Mouse (Mus musculus) heart, embryonic 15.5 days (tissue): ENCODE measurements around the gene Gm28042. TPM values are rescaled to one million over a fixed set of nuclear protein-coding genes. Genes with fewer than 3 reads are reported as not detected.

Experiments used
- ATAC-seq: fragments of 200-750 bp; cut with Nextera tagmentation; replicated peaks from 2 replicates; pipeline ENCODE4 v1.8.0; 2017; ENCODE audit warnings: low read depth, moderate TSS enrichment; ENCODE audit not compliant: insufficient number of reproducible peaks, insufficient read depth, low FRiP score
- H3K27ac ChIP-seq: fragments of 300-500 bp; sonication (generic); 2 replicates; pipeline ENCODE4 v1.5.1; 2015; ENCODE audit warnings: mild to moderate bottlenecking, inconsistent platforms
- H3K27me3 ChIP-seq: fragments of 300-500 bp; sonication (generic); 2 replicates; pipeline ENCODE4 v1.6.1; 2015; ENCODE audit warnings: inconsistent platforms
- H3K36me3 ChIP-seq: fragments of 300-500 bp; sonication (generic); 2 replicates; pipeline ENCODE4 v1.6.1; 2015; ENCODE audit warnings: mild to moderate bottlenecking, inconsistent platforms
- H3K4me1 ChIP-seq: fragments of 300-500 bp; sonication (generic); replicated peaks from 2 replicates; pipeline ENCODE4 v1.6.1; 2015; ENCODE audit warnings: inconsistent platforms
- H3K4me2 ChIP-seq: fragments of 300-500 bp; sonication (generic); 2 replicates; pipeline ENCODE4 v1.6.1; 2015; ENCODE audit warnings: inconsistent platforms, mild to moderate bottlenecking, moderate library complexity
- H3K4me3 ChIP-seq: fragments of 300-500 bp; sonication (generic); 2 replicates; pipeline ENCODE4 v1.5.1; 2015; ENCODE audit warnings: mild to moderate bottlenecking, inconsistent platforms
- H3K9ac ChIP-seq: fragments of 300-500 bp; sonication (generic); 2 replicates; pipeline ENCODE4 v1.6.1; 2015; ENCODE audit warnings: mild to moderate bottlenecking, inconsistent platforms
- H3K9me3 ChIP-seq: fragments of 300-500 bp; sonication (generic); replicated peaks from 2 replicates; pipeline ENCODE4 v1.6.1; 2016; ENCODE audit warnings: inconsistent platforms
- WGBS: fragments of 180-500 bp; shearing (Covaris S2); methylation state at CpG from one replicate; pipeline ENCODE4 v1.1.7; 2015; ENCODE audit warnings: mixed read lengths; 5-methylcytosine and 5-hydroxymethylcytosine counted together
- microRNA-seq: library from miRNA; unstranded; fragments of <30 nt; microRNA quantifications from one replicate; pipeline ENCODE4, GENCODE M21; 2016
- polyA plus RNA-seq: library from polyadenylated mRNA; unstranded; fragments of >200 nt; fragmentation: Nextera tagmentation; extraction: Ambion mirVana; gene quantifications from 2 replicates; pipeline ENCODE4 v1.2.1, GENCODE M21; 2015

Gm28042 gene
- polyA plus RNA-seq, 1 experiment from 2014 or later: 3.1 TPM

- Histone ChIP-seq H3K4me1 (peaks cover 4% of the 10 kb centered on the region), H3K4me2 (no peak overlapping the region), H3K36me3 (peaks cover 17% of the 10 kb centered on the region), H3K9ac (no peak overlapping the region), H3K27me3 (no peaks in the 10 kb centered on the region), H3K9me3 (no peaks in the 10 kb centered on the region; the same call in 1 of the 2 replicates), H3K4me3 (no peak overlapping the region), H3K27ac (no peak overlapping the region)
- ATAC-seq: no peak
- WGBS: 83% methylated on average over 3 of the region's 3 CpGs
Measured at GRCm38 (mm10) chr2:120086038-120086437, 58.7 kb downstream of the Gm28042 start.

GRCm38 (mm10) chr2:120087391-120087790 lies 60.1 kb downstream of the Gm28042 start:
- no peak for ATAC-seq
- H3K4me3 ChIP-seq: no peak overlapping the region
- H3K27ac ChIP-seq: no peak overlapping the region
- H3K9ac ChIP-seq: no peak overlapping the region
- 79% methylated on average over 3 of the region's 3 CpGs for WGBS
- H3K4me2 ChIP-seq: no peak overlapping the region
- peaks cover 24% of the 10 kb centered on the region for H3K36me3 ChIP-seq
- H3K4me1 ChIP-seq: peaks cover 4% of the 10 kb centered on the region
- no peaks in the 10 kb centered on the region for H3K27me3 ChIP-seq
- H3K9me3 ChIP-seq: no peaks in the 10 kb centered on the region

DNA sequence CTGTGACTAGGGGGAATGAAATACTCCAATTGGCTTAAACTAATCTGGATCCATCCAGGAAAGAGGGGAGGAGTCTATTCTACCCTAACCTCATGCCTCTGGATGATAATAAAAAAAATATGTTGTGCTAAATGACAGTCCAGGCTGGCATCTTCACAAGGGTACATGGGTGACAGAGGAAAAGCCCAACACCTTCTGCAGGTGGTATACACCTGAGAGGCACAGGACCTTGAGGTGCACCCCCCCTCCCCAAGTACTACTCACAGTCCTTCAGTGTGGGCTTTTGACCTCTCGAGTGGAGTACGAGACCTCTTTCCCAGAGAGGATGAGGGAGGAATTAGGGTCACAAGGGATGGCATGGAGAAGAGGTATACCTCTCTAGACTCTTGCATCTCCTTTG lies 60.6 kb downstream of the Gm28042 start:
- H3K9me3 ChIP-seq: no peaks in the 10 kb centered on the region
- no peak overlapping the region for H3K4me3 ChIP-seq
- 82% methylated on average over 2 of the region's 2 CpGs for WGBS
- H3K4me1 ChIP-seq: peaks cover 4% of the 10 kb centered on the region
- no peak overlapping the region for H3K9ac ChIP-seq
- peaks cover 24% of the 10 kb centered on the region for H3K36me3 ChIP-seq
- no peak for ATAC-seq
- H3K27ac ChIP-seq: no peak overlapping the region
- no peaks in the 10 kb centered on the region for H3K27me3 ChIP-seq
- no peak overlapping the region for H3K4me2 ChIP-seq

DNA sequence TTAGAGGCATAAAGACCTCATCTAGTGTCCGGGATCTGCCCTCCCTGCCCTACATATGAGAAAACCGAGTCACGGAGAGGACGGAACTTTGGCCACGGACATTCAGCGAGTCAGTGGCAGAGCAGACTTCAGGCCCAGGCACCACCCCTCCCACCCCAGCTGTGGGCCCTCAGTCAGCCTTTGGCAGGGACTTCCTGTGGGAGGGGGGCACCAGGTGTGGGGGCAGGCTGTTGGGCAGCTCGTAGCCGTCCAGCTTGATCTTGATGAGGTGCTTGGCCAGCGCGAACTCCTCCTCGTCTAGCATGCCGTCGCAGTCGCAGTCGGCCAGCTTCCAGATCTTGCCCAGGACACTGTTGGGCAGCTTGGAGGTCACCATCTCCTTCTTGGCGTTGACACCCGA lies 63.7 kb downstream of the Gm28042 start:
- Histone ChIP-seq H3K27me3 (no peaks in the 10 kb centered on the region), H3K4me2 (no peak overlapping the region), H3K27ac (no peak overlapping the region), H3K36me3 (peaks cover 31% of the 10 kb centered on the region), H3K9me3 (no peaks in the 10 kb centered on the region), H3K9ac (no peak overlapping the region), H3K4me3 (no peak overlapping the region), H3K4me1 (peaks cover 9% of the 10 kb centered on the region)
- 73% methylated on average over 17 of the region's 17 CpGs for WGBS
- no peak for ATAC-seq

Small RNA genes lying within 50 kb of the gene (microRNA-seq; reads per million reads assigned to microRNA genes)
- not detected for gene Mir7665

Other genes starting within 250 kb of the Gm28042 start
- gene Rpap1, start 240.0 kb upstream of the Gm28042 start, polyA plus RNA-seq: 15.4 and 20.6 TPM in 2 replicates
- gene Tyro3, start 229.8 kb upstream of the Gm28042 start, polyA plus RNA-seq: 6.2 and 8.5 TPM in 2 replicates
- 19.3 and 22.0 TPM in 2 replicates for gene Mga, start 130.3 kb upstream of the Gm28042 start, polyA plus RNA-seq
- 1.8 and 3.0 TPM in 2 replicates for gene Mapkbp1, start 54.8 kb upstream of the Gm28042 start, polyA plus RNA-seq
- gene Jmjd7, start within 50 bp of the Gm28042 start, polyA plus RNA-seq: 12.3 and 16.6 TPM in 2 replicates
- 0.90 and 1.3 TPM in 2 replicates for gene Pla2g4b, start 5.9 kb downstream of the Gm28042 start, polyA plus RNA-seq
- gene Ehd4, start 127.1 kb downstream of the Gm28042 start, polyA plus RNA-seq: 164 and 188 TPM in 2 replicates
- gene Pla2g4e, start 217.8 kb downstream of the Gm28042 start, polyA plus RNA-seq: 1.6 and 1.9 TPM in 2 replicates